Comparison of ENCODE assay signal across 28 mouse cellular contexts in genomic region chr10:17106831-17107230, GRCm38 (mm10).
DNase-seq lines count a peak whose midpoint lies in the region; ATAC-seq and TF ChIP-seq lines count a peak whose summit lies in the region.
"Had no signal": no experiment of that assay in that cellular context is flagged by ENCODE, and none has a peak within 500 bp of the region (broad histone marks: within the 10 kb centered on the region; RNA-seq: fewer than 3 reads in every experiment).

No protein-coding gene starts in this region.

- no peak overlapping the region for H3K4me2 ChIP-seq in heart, embryonic 12.5 days
- no peak overlapping the region for H3K4me2 ChIP-seq in stomach, postnatal 0 days (replicated peaks; ENCODE audit: low read depth)
- H3K4me2 ChIP-seq: embryonic facial prominence, embryonic 13.5 days; embryonic facial prominence, embryonic 15.5 days; forebrain, embryonic 12.5 days had no signal

- no peaks in the 10 kb centered on the region for H3K36me3 ChIP-seq in heart, embryonic 12.5 days
- H3K36me3 ChIP-seq in stomach, postnatal 0 days (ENCODE audit: control insufficient read depth, insufficient read depth, low read length), result no peaks in the 10 kb centered on the region
- H3K36me3 ChIP-seq: embryonic facial prominence, embryonic 13.5 days; embryonic facial prominence, embryonic 15.5 days; forebrain, embryonic 10.5 days; forebrain, embryonic 12.5 days; G1E had no signal

- H3K9me3 ChIP-seq in heart, embryonic 12.5 days (replicated peaks), result no peaks in the 10 kb centered on the region
- H3K9me3 ChIP-seq in stomach, postnatal 0 days (ENCODE audit: control insufficient read depth, low read length), result no peaks in the 10 kb centered on the region
- H3K9me3 ChIP-seq: embryonic facial prominence, embryonic 13.5 days; embryonic facial prominence, embryonic 15.5 days; forebrain, embryonic 10.5 days; forebrain, embryonic 12.5 days; G1E had no signal

- no peak for TF ChIP-seq EP300 in stomach, postnatal 0 days (optimal IDR thresholded peaks at IDR 0.05)

- DNase-seq in lung, adult 18-20 months, result peak; percentile 9 to 36
- no peak for DNase-seq in lung, adult 2 months
- DNase-seq in 416B (ENCODE audit: low read depth), result peak; percentile 42
- DNase-seq in adipocyte (ENCODE audit: low spot score), result peak; percentile 26
- peak; percentile 36 for DNase-seq in lung, postnatal 25 days (ENCODE audit: low spot score)
- no peak for DNase-seq in urinary bladder, adult 18-20 months (ENCODE audit: low spot score in 2 of 2)
- DNase-seq in stomach, postnatal 0 days (ENCODE audit: low spot score), result no peak
- DNase-seq: adrenal gland, adult 2 months; adrenal gland, postnatal 10 days; adrenal gland, postnatal 25 days; cerebellum, adult 11 months; cerebellum, adult 18-20 months; cerebellum, adult 8-10 months; cerebellum, adult 9-11 months; cerebellum, postnatal 25 days had no signal

- no peak overlapping the region for H3K27ac ChIP-seq in heart, embryonic 12.5 days (ENCODE audit: poor library complexity, severe bottlenecking)
- H3K27ac ChIP-seq in stomach, postnatal 0 days (replicated peaks), result no peak overlapping the region
- H3K27ac ChIP-seq: embryonic facial prominence, embryonic 13.5 days; embryonic facial prominence, embryonic 15.5 days; forebrain, embryonic 10.5 days; forebrain, embryonic 12.5 days had no signal

- ATAC-seq in heart, embryonic 12.5 days (ENCODE audit: insufficient number of reproducible peaks, low FRiP score), result no peak
- no peak for ATAC-seq in stomach, postnatal 0 days (ENCODE audit: low FRiP score, low TSS enrichment)
- ATAC-seq: activated CD4-positive, CD25-positive, alpha-beta regulatory T cell, adult 4 months; CD4-positive, CD25-positive, alpha-beta regulatory T cell, adult 4 months; forebrain, embryonic 14.5 days; forebrain, embryonic 16.5 days; Patski had no signal

- no peak overlapping the region for H3K4me3 ChIP-seq in lung, adult 2 months (replicated peaks; ENCODE audit: extremely low read depth, low read depth, low read length)
- H3K4me3 ChIP-seq in heart, embryonic 12.5 days, result no peak overlapping the region
- no peak overlapping the region for H3K4me3 ChIP-seq in stomach, postnatal 0 days (ENCODE audit: low read depth, low read length)
- H3K4me3 ChIP-seq: embryonic facial prominence, embryonic 13.5 days; embryonic facial prominence, embryonic 15.5 days; erythroblast, embryonic 14.5 days; forebrain, embryonic 10.5 days; forebrain, embryonic 12.5 days had no signal

- TF ChIP-seq CTCF in lung, adult 2 months (IDR thresholded peaks at IDR 0.05; ENCODE audit: insufficient read depth, low read length), result no peak
- no peak for TF ChIP-seq CTCF in stomach, postnatal 0 days (IDR thresholded peaks at IDR 0.05; ENCODE audit: low read depth)

- H3K27me3 ChIP-seq in heart, embryonic 12.5 days (replicated peaks), result no peaks in the 10 kb centered on the region
- no peaks in the 10 kb centered on the region for H3K27me3 ChIP-seq in stomach, postnatal 0 days (ENCODE audit: control insufficient read depth, insufficient read depth, low read length)
- H3K27me3 ChIP-seq: CH12.LX; embryonic facial prominence, embryonic 13.5 days; embryonic facial prominence, embryonic 15.5 days; forebrain, embryonic 12.5 days; Patski had no signal

- H3K9ac ChIP-seq in heart, embryonic 12.5 days, result no peak overlapping the region
- no peak overlapping the region for H3K9ac ChIP-seq in stomach, postnatal 0 days (ENCODE audit: low read length)
- H3K9ac ChIP-seq: embryonic facial prominence, embryonic 13.5 days; embryonic facial prominence, embryonic 15.5 days; forebrain, embryonic 12.5 days had no signal

- WGBS in lung, adult 2 months, result 90% methylated on average over 1 of the region's 1 CpGs
- WGBS in heart, embryonic 12.5 days, result 98% methylated on average over 1 of the region's 1 CpGs
- 100% methylated on average over 1 of the region's 1 CpGs for WGBS in stomach, postnatal 0 days

- peaks cover 3% of the 10 kb centered on the region for H3K4me1 ChIP-seq in lung, adult 2 months (ENCODE audit: control insufficient read depth, insufficient read depth, low read length)
- H3K4me1 ChIP-seq in heart, embryonic 12.5 days (replicated peaks), result peaks cover 4% of the 10 kb centered on the region
- no peaks in the 10 kb centered on the region for H3K4me1 ChIP-seq in stomach, postnatal 0 days (replicated peaks; ENCODE audit: control insufficient read depth, insufficient read depth)

- no peak for TF ChIP-seq POLR2A in lung, adult 2 months (IDR thresholded peaks at IDR 0.05; ENCODE audit: borderline replicate concordance, extremely low read depth, low read depth, low read length)

Comparison
In these comparisons a context has a peak if more than half of its experiments do, and no peak if none do; other contexts are left out.
1. DNase-seq: peak in lung, adult 18-20 months (2 of 2), 416B (single experiment), adipocyte (single experiment) and lung, postnatal 25 days (single experiment); none in lung, adult 2 months (single experiment), urinary bladder, adult 18-20 months (0 of 2) and stomach, postnatal 0 days (single experiment).